Mouse (Mus musculus): ENCODE measurements around the gene Pgs1.

The Pgs1 gene

DNA sequence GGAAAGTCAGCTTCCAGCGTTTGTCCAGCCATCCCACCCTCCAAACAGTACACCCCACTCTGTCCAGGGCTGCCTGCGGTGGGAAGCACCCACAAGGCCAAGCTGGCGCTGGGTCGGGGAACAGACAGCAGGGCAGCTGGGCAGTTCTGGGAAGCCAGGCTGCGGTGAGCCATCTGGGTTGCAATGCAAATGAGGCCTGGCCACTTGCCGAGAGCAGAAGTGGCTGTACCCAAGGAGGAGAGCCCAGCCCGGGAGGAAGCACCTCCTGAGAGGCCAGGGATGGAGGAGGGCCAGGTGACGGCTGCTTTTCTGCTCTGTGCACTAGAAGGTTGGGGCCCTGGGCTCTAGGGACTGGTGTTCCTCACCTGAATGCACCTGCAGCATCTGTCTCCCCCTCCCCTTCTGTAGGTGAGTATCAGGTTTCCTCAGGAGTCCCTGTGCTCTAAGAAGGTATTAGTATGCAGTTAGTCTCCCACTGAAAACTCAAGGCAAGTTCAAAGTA lies 10.0 kb upstream of the Pgs1 start:
- peak; percentile 70 for DNase-seq (ENCODE audit: low spot score)

DNA sequence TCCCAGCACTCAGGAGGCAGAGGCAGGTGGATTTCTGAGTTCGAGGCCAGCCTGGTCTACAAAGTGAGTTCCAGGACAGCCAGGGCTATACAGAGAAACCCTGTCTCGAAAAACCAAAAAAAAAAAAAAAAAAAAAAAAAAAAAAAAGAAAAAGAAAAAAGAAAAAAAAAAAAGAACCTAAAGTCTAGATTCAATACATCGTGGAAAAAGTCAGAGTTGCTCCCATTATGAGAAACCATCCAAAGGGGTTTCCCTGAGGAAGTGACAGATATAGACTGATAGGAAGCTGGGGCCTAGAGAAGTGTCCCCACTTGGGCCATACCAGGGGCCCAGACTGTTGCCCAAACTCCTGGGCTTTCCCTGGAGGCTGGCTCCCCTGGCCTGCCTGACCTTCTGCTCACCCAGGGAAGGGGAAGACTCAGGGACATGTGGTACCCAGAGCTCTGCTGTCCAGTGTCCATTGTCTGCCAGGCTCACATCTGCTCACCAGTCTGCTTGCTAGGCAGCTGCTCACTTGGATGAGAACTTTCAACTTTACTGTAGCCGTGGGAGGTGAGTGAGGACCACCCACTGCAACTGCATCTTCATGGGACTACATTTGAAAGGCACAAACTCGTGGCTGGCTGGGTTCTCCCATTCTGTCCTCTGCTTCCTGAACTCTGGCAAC lies 8.3 kb upstream of the Pgs1 start:
- DNase-seq (ENCODE audit: low spot score), result peak; percentile 33

DNA sequence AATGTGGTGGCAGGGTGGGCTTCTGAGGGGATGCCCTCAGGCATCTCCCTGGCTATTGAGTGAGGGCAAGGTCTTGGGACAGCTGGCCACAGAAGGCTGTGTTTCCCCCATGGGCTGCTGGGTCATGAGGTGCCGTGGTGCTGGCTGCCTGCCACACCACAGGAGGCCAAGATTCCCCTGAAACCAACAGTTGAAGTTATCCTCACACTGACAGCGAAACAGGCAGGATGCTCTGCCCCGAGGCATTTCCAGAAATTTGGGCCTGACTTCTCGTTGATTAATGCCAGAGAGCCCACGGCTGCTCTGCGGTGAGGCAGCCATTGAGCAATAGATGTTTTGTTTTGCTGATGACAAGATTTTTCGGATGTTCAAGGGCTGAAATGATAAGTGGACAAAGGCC lies 6.7 kb upstream of the Pgs1 start:
- DNase-seq (ENCODE audit: low spot score), result no peak

DNA sequence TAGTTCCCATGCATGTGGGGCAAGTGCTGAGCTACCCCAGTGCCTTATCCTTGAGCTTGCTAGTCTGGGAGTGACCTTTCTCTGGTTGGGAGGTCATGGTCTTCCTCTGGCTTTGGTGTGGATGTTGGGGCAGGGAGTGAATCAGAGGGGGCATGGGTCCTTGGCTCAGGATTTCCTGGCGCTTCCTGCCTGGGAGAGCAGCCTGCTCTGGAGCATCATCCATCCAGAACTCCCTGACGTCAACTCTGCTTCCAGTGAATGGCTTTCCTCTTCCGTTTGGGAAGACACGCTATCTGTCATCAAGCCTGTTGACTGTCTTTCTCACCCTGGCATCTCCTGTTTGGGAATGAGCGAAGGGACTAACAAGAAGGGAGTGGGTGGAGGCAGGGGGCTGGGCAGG lies 3.7 kb upstream of the Pgs1 start:
- no peak for DNase-seq (ENCODE audit: low spot score)

DNA sequence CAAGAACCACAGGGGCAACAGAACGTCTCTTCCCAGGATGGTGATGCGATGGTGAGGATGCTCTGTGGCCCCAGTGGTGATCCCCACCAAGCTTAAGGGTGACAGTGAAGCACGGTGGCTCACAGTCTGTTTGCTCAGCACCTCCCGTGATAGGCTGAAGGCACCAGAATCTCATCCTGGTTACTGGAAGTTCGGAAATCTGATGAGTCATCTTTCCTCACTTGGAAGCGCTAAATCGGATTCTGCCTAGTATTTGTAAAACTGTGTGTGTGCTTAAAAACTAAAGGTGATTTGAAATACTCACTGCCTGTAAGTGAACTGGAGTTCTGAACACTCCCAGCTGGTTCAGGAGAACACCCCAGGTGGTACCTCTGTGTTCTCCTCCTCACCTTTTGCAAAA lies 2.3 kb upstream of the Pgs1 start:
- DNase-seq (ENCODE audit: low spot score), result no peak

GRCm38 (mm10) chr11:117987032-117987451 lies 950 bp downstream of the Pgs1 start:
- DNase-seq (ENCODE audit: low spot score), result no peak

DNA sequence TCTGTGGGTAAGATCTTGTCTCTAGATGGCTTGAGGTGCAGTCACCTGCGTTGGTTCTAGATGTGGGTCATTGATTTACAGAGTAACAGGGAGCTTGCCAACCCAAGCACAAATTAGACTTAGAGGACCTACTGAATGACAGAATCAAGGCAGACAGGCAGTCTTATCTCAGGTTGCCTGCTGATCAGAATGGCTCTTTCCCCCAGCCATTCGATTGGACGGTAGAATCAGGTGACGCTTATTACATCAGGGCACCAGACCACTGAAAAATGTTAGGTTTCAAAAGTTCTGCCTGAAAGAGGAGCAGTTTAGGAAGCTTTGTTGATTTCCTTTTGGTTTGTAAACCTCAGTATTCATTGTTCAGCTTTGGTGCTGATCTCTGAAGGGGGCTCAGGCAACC lies 1.9 kb downstream of the Pgs1 start:
- DNase-seq (ENCODE audit: low spot score), result no peak

GRCm38 (mm10) chr11:117989241-117989640 lies 3.1 kb downstream of the Pgs1 start:
- no peak for DNase-seq (ENCODE audit: low spot score)

- DNase-seq (ENCODE audit: low spot score), result no peak
Measured at GRCm38 (mm10) chr11:117989926-117990325, 3.8 kb downstream of the Pgs1 start.

DNA sequence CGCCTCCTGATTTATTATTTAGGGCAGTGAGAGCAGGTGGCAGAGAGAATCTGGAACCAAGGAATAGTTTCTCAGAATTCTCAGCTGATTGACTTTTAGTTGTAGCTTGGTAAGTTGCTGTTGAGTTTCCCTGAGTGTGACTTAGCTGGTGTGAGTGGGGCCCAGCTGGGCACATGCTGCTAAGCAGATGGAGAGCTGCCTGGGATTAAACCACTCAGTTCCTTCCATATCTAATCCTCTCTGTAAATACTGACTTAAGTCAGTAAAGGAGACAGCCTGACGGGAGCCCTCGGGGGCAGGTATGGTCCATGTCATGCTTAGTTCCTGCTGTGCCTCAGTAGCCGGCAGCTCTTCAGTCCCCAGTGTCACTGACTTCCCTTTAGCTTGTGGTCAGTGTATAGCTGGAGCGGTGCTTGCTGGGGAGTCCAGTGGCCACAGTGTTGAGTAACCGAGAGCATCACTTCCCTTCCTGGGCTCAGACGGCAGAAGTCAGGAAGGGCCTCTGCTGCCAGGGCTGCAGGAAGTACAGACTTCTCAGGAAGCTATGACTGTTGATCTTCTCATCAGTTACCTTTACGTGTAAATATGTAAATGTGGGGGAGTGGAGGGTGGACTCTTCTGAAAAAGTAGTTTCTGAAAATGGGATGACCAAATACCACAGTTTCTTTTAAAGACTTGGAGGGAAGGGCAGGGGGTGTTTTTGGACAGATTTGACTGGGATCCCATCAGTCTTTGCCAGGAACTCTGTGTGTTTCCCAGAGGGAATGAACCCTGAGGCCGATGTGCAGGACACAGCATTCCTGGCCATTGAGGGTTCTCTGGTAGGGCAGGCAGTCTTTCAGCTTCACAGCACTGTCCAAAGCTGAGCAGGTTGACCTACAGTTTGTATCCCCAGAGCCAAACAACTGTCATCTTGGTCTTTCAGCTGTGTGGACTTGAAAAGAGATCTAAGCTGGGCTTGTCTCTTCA lies 5.7 kb downstream of the Pgs1 start:
- DNase-seq (ENCODE audit: low spot score), result peak; percentile 15

GRCm38 (mm10) chr11:117993190-117994175 lies 7.4 kb downstream of the Pgs1 start:
- DNase-seq (ENCODE audit: low spot score), result no peak

DNA sequence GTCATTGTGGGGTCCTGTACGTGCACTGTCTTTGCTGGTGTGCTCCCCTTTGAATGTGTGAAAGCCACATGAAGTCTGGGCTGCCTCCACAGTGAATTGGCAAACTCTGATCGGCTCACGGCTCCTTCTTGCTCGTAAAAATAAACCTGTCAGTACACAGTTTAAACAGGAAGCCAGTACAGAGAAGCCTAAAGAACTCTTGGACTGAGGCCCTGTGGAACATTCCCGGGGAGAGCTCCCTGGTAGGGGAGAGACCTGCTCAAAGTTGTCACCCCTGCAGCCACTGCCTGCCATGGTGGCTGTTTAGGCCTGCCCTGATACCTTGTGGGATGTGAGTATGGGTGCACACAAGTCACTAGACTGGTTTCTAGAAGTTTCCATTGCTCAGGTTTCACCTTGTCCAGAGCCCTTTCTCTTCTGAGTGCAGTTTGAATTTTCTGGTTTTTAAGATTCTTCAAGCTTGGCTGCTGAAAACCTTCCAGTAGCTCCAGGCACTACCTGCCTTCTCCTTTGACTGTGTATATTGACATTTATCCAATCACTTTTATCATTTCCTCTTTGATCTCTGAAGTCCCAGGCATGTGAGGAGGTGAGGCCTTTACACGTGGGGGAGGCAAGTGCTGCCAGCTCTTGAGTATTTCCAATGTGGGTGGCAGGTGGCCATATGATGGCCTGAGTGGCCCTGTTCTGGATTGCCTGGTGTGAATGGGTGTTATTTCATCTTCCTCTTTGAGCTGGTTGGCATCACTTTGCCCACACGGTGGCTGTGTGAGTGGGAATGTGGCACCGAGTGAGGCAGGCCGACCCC lies 8.4 kb downstream of the Pgs1 start:
- DNase-seq (ENCODE audit: low spot score), result no peak

GRCm38 (mm10) chr11:117995255-117995654 lies 9.2 kb downstream of the Pgs1 start:
- no peak for DNase-seq (ENCODE audit: low spot score)

GRCm38 (mm10) chr11:117995661-117996060 lies 9.6 kb downstream of the Pgs1 start:
- DNase-seq (ENCODE audit: low spot score), result no peak

DNA sequence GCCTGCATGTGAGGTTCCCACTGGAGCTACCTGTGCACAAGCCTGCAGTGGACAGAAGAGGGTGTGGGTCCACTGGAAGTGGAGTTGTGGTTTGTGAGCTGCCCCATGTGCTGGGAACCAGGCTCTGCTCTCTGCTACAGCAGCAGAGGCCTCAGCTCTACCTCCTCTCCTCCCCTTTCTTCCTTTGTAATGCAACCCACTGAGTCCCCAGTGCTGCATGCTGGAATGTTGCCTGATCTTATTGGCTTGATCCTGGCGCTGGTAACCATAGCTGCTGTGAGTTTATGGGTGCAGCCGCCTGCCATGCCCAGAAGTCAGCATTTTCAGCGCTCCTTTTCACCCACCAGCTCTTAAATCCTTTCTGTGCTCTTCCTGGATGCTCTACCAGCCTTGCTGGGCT lies 10.0 kb downstream of the Pgs1 start:
- DNase-seq (ENCODE audit: low spot score), result no peak

- DNase-seq (ENCODE audit: low spot score), result no peak
Measured at GRCm38 (mm10) chr11:117997085-117997484, 11.0 kb downstream of the Pgs1 start.

DNA sequence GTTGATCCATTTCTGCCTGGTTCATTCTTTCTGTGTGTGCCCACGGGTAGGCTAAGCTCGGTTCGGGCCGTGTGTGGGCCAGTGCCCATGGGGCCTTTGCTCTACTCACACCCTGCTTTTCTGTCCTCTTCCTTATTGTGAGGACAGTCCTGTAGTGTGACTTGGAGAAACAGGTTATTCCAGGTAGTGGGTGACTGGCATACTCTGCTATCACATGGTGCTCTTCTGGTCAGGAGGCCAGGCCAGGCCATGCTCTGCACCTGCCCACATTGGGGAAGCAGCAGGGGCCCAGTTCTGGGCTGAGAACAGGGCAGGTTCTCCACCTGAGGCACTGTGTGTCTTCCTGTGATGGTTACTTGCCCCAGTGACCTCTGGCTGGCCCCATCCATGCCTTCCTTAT lies 12.3 kb downstream of the Pgs1 start:
- no peak for DNase-seq (ENCODE audit: low spot score)

DNA sequence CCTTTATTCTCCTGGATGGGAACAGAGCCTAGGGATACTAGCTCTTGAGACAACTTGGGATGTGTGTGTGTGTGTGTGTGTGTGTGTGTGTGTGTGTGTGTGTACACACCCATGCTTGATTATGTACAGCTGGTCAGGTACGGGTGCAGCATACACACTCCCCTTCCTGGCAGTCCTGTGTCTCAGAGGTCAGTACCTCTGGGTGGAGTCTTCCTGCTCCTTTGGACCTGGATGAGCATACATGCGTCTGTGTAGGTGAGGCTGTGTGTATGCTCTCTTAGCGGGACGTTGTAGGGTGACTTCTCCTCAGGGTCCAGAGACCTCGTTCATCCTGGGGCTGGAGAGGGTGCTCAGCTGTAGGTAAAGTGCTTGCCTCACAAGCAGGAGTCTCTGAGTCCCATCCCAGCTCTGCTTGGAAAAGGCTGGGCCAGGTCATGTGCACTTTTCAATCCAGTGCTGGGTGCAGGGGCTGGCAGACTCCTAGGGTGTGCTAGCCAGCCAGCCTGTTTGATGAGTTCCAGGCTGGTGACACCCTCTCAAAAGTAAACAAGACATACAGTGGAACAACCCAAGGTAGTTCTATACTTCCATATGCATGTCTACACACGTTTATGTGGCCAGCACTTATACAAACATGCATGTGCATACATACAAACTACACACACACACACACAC lies 13.3 kb downstream of the Pgs1 start:
- no peak for DNase-seq (ENCODE audit: low spot score)

DNA sequence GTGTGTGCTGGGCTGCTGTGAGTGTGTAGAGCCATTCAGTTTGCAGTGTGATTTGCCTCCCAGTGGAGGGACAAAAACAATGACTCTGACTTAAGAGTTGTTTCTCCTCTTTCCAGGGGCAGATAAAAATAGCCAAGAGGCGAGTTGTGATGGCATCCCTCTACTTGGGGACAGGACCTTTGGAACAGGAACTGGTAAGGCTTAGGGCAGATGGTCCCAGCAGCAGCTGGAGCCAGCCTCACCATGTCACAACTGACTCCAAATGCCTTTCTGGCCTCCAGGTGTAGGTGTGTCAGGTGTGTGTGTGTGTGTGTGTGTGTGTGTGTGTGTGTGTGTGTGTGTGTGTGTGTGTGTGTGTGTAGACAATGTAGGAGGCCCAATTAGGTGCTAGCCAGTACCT lies 14.0 kb downstream of the Pgs1 start:
- DNase-seq (ENCODE audit: low spot score), result no peak

DNA sequence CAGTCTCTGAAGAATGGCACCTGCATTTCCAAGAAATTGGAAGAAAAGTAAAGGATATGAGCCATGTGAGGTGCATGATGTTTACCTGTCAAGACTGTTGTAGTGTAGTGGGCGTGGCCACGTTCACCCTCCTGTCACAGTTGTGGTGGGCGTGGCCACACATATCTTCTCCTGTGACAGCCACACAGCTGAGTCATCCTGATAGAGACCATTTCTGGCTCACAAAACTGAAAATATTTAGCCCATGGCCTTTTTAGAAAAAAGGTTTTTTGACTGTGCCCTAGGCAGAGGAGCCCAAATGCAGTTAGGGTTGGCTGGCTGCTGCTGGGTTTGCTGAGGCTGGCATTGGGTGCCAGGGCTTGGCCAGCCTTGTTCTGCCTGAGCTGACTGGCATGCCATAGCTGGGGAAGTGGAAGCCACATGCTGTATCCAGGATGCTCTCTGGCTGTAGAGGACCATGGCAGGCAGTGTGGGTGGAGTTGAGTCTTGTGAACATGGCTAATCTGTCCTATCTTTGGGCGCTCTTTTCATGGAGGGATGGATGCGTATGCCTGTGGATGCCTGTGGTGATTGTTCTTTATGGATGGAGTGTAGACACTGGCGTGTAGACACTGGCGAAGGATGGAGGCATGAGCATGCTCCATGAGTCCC lies 14.6 kb downstream of the Pgs1 start:
- no peak for DNase-seq (ENCODE audit: low spot score)
